Mouse (Mus musculus) ES-Bruce4 (cell line): ENCODE data around the gene Kcnk2. TPM values are rescaled to one million over a fixed set of nuclear protein-coding genes. Genes with fewer than 3 reads are reported as not detected.
A peak's percentile ranks its signal among the peaks of the same experiment; 100 is the strongest.
"Not testable (repeated sequence)": the region's sequence is repeated elsewhere in the genome, so short reads cannot be mapped to it uniquely, and the experiment has no call there.

Experiments
- H3K27ac ChIP-seq: 2 replicates; pipeline ENCODE4 v1.5.1; 2012; ENCODE audit warnings: low read length, inconsistent platforms; ENCODE audit not compliant: insufficient read depth
- H3K27me3 ChIP-seq: 2 replicates; pipeline ENCODE4 v1.6.1; 2012; ENCODE audit warnings: mild to moderate bottlenecking, low read length, inconsistent platforms; ENCODE audit not compliant: control insufficient read depth, poor library complexity, insufficient read depth, severe bottlenecking
- H3K36me3 ChIP-seq: 2 replicates; pipeline ENCODE4 v1.6.1; 2012; ENCODE audit warnings: inconsistent platforms, mild to moderate bottlenecking, low read length, moderate library complexity; ENCODE audit not compliant: control insufficient read depth, poor library complexity, insufficient read depth, severe bottlenecking
- H3K4me1 ChIP-seq: one replicate; pipeline ENCODE4 v1.8.1; 2011; ENCODE audit warnings: low read length; ENCODE audit not compliant: control insufficient read depth, insufficient read depth
- H3K4me3 ChIP-seq: 2 replicates; pipeline ENCODE4 v1.5.1; 2011; ENCODE audit warnings: low read depth, mild to moderate bottlenecking, low read length
- H3K9ac ChIP-seq: 2 replicates; pipeline ENCODE4 v1.6.1; 2012; ENCODE audit warnings: low read depth, mild to moderate bottlenecking, inconsistent platforms; ENCODE audit not compliant: poor library complexity, severe bottlenecking
- H3K9me3 ChIP-seq: replicated peaks from 2 replicates; pipeline ENCODE4 v1.6.1; 2012; ENCODE audit warnings: mild to moderate bottlenecking, low read length, inconsistent platforms; ENCODE audit not compliant: control insufficient read depth, poor library complexity, insufficient read depth, severe bottlenecking
- CTCF ChIP-seq: IDR thresholded peaks from one replicate; pipeline ENCODE4 v1.8.1; 2011; ENCODE audit warnings: low read depth, low read length
- EP300 ChIP-seq: IDR thresholded peaks from 2 replicates; pipeline ENCODE4 v1.6.1; 2011; ENCODE audit warnings: low read depth, low read length; ENCODE audit not compliant: insufficient read depth
- POLR2A ChIP-seq: IDR thresholded peaks from one replicate; pipeline ENCODE4 v1.8.1; 2011; ENCODE audit warnings: low read length; ENCODE audit not compliant: insufficient read depth
- polyA plus RNA-seq: library from polyadenylated mRNA; stranded (reverse); fragments of >200 nt; gene quantifications from 2 replicates; pipeline ENCODE4 v1.2.4, GENCODE M21; 2011; ENCODE audit warnings: low read depth; ENCODE audit not compliant: missing spikeins, insufficient read depth, insufficient read length

Kcnk2 gene
- polyA plus RNA-seq, 1 experiment = not detected

- H3K4me3 ChIP-seq = no peak overlapping the region
- no peak overlapping the region for H3K27ac ChIP-seq
- H3K36me3 ChIP-seq = no peaks in the 10 kb centered on the region
- no peaks in the 10 kb centered on the region for H3K4me1 ChIP-seq
- no peaks in the 10 kb centered on the region for H3K27me3 ChIP-seq
- H3K9me3 ChIP-seq = 0 out of 2 replicates have a peak, but pooled peaks cover 6% of the 10 kb centered on the region
- TF ChIP-seq EP300 (no peak), CTCF (no peak), POLR2A (no peak)
- H3K9ac ChIP-seq = no peak overlapping the region
These were observed 148.4 kb downstream of the Kcnk2 start for GRCm38 (mm10) chr1:189253631-189254030.

GRCm38 (mm10) chr1:189253207-189253606 lies 148.9 kb downstream of the Kcnk2 start:
- H3K9ac ChIP-seq = no peak overlapping the region
- 0 out of 2 replicates have a peak, but pooled peaks cover 6% of the 10 kb centered on the region for H3K9me3 ChIP-seq
- no peak overlapping the region for H3K4me3 ChIP-seq
- no peaks in the 10 kb centered on the region for H3K36me3 ChIP-seq
- H3K27ac ChIP-seq = no peak overlapping the region
- H3K27me3 ChIP-seq = no peaks in the 10 kb centered on the region
- H3K4me1 ChIP-seq = no peaks in the 10 kb centered on the region
- TF ChIP-seq EP300 (no peak), CTCF (peak; percentile 35)

GRCm38 (mm10) chr1:189243206-189243605 lies 158.9 kb downstream of the Kcnk2 start:
- H3K27me3 ChIP-seq, H3K9me3 ChIP-seq, H3K36me3 ChIP-seq, H3K9ac ChIP-seq, H3K27ac ChIP-seq, H3K4me3 ChIP-seq, H3K4me1 ChIP-seq: not testable (repeated sequence)

GRCm38 (mm10) chr1:189235261-189235660 lies 166.8 kb downstream of the Kcnk2 start:
- Histone ChIP-seq H3K9me3 (no peaks in the 10 kb centered on the region), H3K4me3 (no peak overlapping the region), H3K27ac (no peak overlapping the region), H3K4me1 (no peaks in the 10 kb centered on the region), H3K27me3 (no peaks in the 10 kb centered on the region), H3K36me3 (no peaks in the 10 kb centered on the region), H3K9ac (no peak overlapping the region)
- TF ChIP-seq EP300 (no peak), CTCF (no peak)

GRCm38 (mm10) chr1:189232829-189233228 lies 169.2 kb downstream of the Kcnk2 start:
- Histone ChIP-seq H3K4me1 (no peaks in the 10 kb centered on the region), H3K27ac (no peak overlapping the region), H3K27me3 (no peaks in the 10 kb centered on the region), H3K4me3 (no peak overlapping the region), H3K9me3 (no peaks in the 10 kb centered on the region), H3K9ac (no peak overlapping the region), H3K36me3 (no peaks in the 10 kb centered on the region)
- TF ChIP-seq EP300 (no peak), POLR2A (no peak), CTCF (no peak)

GRCm38 (mm10) chr1:189228222-189229084 lies 173.6 kb downstream of the Kcnk2 start:
- Histone ChIP-seq H3K27me3 (no peaks in the 10 kb centered on the region), H3K27ac (no peak overlapping the region), H3K9ac (no peak overlapping the region), H3K9me3 (no peaks in the 10 kb centered on the region), H3K4me1 (no peaks in the 10 kb centered on the region), H3K36me3 (no peaks in the 10 kb centered on the region), H3K4me3 (no peak overlapping the region)
- TF ChIP-seq EP300 = no peak
- TF ChIP-seq CTCF = no peak
- TF ChIP-seq POLR2A = no peak
